Mouse (Mus musculus) spleen, postnatal 10 days (tissue): ENCODE measurements around the gene Cabp5.
"Not testable (repeated sequence)": the region's sequence is repeated elsewhere in the genome, so short reads cannot be mapped to it uniquely, and the experiment has no call there.

Source experiments
- DNase-seq, 2 experiments: peaks; one replicate each; pipeline ENCODE4 v3.0.0; 2021 to 2022; ENCODE audit warnings: low spot score in 2 of 2

The Cabp5 gene

DNA sequence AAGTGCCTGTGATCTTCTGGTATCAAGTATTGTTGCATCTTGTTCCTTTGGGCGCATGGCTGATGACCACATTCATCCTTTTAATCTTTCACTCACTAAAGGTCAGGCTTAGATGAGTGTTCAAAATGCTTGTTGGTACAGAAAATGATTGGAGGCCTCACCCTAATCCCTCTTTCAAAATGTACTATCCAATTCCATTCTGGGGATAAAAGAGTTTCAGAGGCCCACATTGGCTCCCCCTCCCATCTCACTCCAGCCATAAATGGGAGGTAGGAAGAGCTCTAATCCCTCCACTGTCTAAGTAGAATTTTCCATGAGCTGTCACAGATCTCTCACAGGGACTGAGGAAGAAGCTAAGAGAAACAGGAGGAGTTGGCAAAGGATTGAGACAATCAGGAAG lies at the start of gene Cabp5:
Cabp5 (plus strand) TSS at position 301 of the 400 bp plus-strand sequence.
- DNase-seq = no peak

DNA sequence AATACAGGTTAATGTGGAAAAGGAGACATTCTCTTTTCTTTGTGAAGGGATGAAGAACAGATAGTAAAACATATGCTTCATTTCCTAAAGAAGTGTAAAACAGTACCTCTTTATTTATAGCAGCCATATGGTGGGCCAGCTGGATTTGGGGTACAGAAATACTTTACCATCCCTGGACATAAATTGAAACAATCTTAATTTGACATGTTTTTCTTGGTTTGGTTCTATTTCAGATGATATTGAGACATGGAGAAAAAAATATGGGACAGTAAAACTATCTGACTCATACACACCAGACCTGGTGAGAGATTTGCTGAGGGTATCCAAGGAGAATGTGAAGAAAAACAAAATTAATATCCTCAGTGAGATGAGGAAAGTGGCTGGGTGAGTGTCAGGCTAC lies 42.0 kb upstream of the Cabp5 start:
- no peak for DNase-seq

DNA sequence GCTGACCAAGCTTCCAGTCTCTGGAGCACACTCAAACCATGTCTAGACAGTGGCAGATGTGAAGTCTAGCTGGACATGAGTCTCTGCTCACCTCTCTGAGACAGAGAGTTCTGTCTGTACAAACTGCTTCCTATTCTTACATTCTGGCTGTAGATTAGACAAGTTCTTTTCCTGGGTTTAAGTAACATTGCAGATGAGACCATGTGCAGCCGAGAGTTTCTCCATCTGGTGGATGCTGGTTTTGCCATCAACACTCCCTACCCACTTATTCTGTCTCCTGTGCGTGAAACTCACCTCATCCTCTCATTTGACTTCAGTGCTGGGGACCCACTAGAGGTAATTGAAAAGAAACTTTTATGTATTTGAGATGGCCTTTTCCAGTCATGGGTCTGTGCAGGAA lies 17.3 kb upstream of the Cabp5 start:
- DNase-seq = no peak

DNA sequence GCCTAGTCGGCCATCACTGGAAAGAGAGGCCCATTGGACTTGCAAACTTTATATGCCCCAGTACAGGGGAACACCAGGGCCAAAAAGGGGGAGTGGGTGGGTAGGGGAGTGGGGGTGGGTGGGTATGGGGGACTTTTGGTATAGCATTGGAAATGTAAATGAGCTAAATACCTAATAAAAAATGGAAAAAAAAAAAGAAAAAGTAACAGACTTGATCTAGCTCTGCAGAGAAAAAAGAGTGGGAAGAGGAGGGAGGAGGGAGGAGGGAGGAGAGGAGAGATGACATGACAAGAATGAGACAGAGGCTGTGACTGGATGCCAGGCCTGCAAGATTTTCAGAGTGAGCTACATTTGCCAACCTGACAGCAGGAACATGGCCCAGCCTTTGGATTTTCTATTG lies 52.6 kb downstream of the Cabp5 start, which contains the start of gene Bsph1:
Bsph1 (plus strand) TSS at position 301 of the 400 bp plus-strand sequence.
- DNase-seq = not testable (repeated sequence)
